26 mouse cellular contexts compared by ENCODE assay signal in the genomic region with DNA sequence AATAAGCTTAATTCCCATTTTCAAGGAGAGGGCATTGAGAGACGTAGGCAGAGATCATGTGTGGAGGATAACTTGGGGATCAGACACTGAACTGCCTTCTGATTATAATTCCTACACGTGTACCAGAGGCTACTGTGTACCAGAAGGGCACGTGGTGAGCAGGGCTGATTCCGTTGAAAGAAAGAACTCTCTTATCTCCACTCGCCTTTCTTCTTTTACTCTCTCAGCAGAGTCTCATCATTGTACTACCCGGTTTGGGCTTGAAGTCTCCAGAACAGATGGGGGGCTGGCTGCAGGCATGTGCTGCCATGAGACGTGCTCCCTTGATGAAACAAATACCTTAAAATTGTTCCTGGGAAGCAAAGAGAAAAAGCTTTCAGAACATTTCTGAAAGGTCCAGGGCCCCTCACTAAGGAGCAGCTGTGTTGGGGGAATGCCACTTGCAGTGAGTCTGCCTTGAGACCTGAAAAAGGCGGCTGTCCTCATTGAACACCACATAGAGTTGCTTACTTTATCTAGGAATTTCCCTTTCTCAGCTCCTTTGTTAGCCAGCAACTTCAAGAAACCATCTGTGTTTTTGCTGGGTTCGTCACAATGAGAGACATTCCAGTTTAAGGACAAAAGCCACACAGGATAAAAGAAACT. TPM values are rescaled to one million over a fixed set of nuclear protein-coding genes. Genes with fewer than 3 reads are reported as not detected.
A peak's percentile ranks its signal among the peaks of the same experiment; 100 is the strongest.
DNase-seq lines count a peak whose midpoint lies in the region; ATAC-seq and TF ChIP-seq lines count a peak whose summit lies in the region.
"Had no signal": no experiment of that assay in that cellular context is flagged by ENCODE, and none has a peak within 500 bp of the region (broad histone marks: within the 10 kb centered on the region; RNA-seq: fewer than 3 reads in every experiment).

No protein-coding gene starts in this region.

- H3K9me3 ChIP-seq in heart, embryonic 13.5 days: no peaks in the 10 kb centered on the region
- no peaks in the 10 kb centered on the region for H3K9me3 ChIP-seq in midbrain, embryonic 11.5 days (ENCODE audit: control insufficient read depth, low read length)
- no peaks in the 10 kb centered on the region for H3K9me3 ChIP-seq in midbrain, embryonic 14.5 days (ENCODE audit: control insufficient read depth, low read length)
- H3K9me3 ChIP-seq in forebrain, embryonic 13.5 days (replicated peaks): peaks cover 7% of the 10 kb centered on the region; the same call in 1 of the 2 replicates
- H3K9me3 ChIP-seq in midbrain, embryonic 16.5 days (replicated peaks; ENCODE audit: control insufficient read depth, low read length, poor library complexity, severe bottlenecking): no peaks in the 10 kb centered on the region
- H3K9me3 ChIP-seq in intestine, postnatal 0 days (ENCODE audit: control insufficient read depth): no peaks in the 10 kb centered on the region
- H3K9me3 ChIP-seq: embryonic facial prominence, embryonic 10.5 days; G1E; intestine, embryonic 15.5 days; limb, embryonic 15.5 days had no signal

- 59% methylated on average over 9 of the region's 9 CpGs for WGBS in heart, embryonic 13.5 days
- 79% methylated on average over 9 of the region's 9 CpGs for WGBS in midbrain, embryonic 11.5 days
- 72% methylated on average over 9 of the region's 9 CpGs for WGBS in midbrain, embryonic 14.5 days
- WGBS in forebrain, embryonic 13.5 days: 56% methylated on average over 9 of the region's 9 CpGs
- 58% methylated on average over 9 of the region's 9 CpGs for WGBS in midbrain, embryonic 16.5 days
- WGBS in intestine, postnatal 0 days: 77% methylated on average over 9 of the region's 9 CpGs

- no peak overlapping the region for H3K4me3 ChIP-seq in heart, embryonic 13.5 days
- H3K4me3 ChIP-seq in midbrain, embryonic 11.5 days (ENCODE audit: low read depth, low read length): no peak overlapping the region
- H3K4me3 ChIP-seq in midbrain, embryonic 14.5 days (replicated peaks; ENCODE audit: low read depth, low read length): no peak overlapping the region
- no peak overlapping the region for H3K4me3 ChIP-seq in forebrain, embryonic 13.5 days
- H3K4me3 ChIP-seq in midbrain, embryonic 16.5 days (ENCODE audit: low read depth, low read length): no peak overlapping the region
- no peak overlapping the region for H3K4me3 ChIP-seq in intestine, postnatal 0 days (ENCODE audit: low read depth, low read length)
- H3K4me3 ChIP-seq: embryonic facial prominence, embryonic 10.5 days; gastrocnemius, adult 2 months; intestine, embryonic 15.5 days; limb, embryonic 15.5 days had no signal

- 0 out of 2 replicates have a peak, but pooled peaks cover 3% of the 10 kb centered on the region for H3K4me1 ChIP-seq in heart, embryonic 13.5 days
- H3K4me1 ChIP-seq in midbrain, embryonic 11.5 days (ENCODE audit: control insufficient read depth, insufficient read depth, low read length): no peaks in the 10 kb centered on the region
- H3K4me1 ChIP-seq in midbrain, embryonic 14.5 days (ENCODE audit: control insufficient read depth, insufficient read depth, low read length): no peaks in the 10 kb centered on the region
- H3K4me1 ChIP-seq in forebrain, embryonic 13.5 days: no peaks in the 10 kb centered on the region
- no peaks in the 10 kb centered on the region for H3K4me1 ChIP-seq in midbrain, embryonic 16.5 days (ENCODE audit: control insufficient read depth, insufficient read depth, low read length)
- H3K4me1 ChIP-seq in intestine, postnatal 0 days (replicated peaks; ENCODE audit: control insufficient read depth, insufficient read depth, low read length): no peaks in the 10 kb centered on the region
- H3K4me1 ChIP-seq: embryonic facial prominence, embryonic 10.5 days; intestine, embryonic 15.5 days; limb, embryonic 15.5 days had no signal

- peak overlapping the region; percentile 33; the same call in 1 of the 2 replicates for H3K27ac ChIP-seq in heart, embryonic 13.5 days (replicated peaks)
- H3K27ac ChIP-seq in midbrain, embryonic 11.5 days (ENCODE audit: low read depth, low read length): no peak overlapping the region
- H3K27ac ChIP-seq in midbrain, embryonic 14.5 days (replicated peaks; ENCODE audit: low read depth, low read length): no peak overlapping the region
- no peak overlapping the region for H3K27ac ChIP-seq in forebrain, embryonic 13.5 days
- no peak overlapping the region for H3K27ac ChIP-seq in midbrain, embryonic 16.5 days (ENCODE audit: low read length)
- no peak overlapping the region for H3K27ac ChIP-seq in intestine, postnatal 0 days (ENCODE audit: low read depth, low read length)
- H3K27ac ChIP-seq: embryonic facial prominence, embryonic 10.5 days; gastrocnemius, adult 2 months; hindbrain, embryonic 14.5 days; intestine, embryonic 15.5 days; limb, embryonic 15.5 days; liver, embryonic 14.5 days; stomach, postnatal 0 days had no signal

- no peak overlapping the region for H3K4me2 ChIP-seq in heart, embryonic 13.5 days
- no peak overlapping the region for H3K4me2 ChIP-seq in midbrain, embryonic 11.5 days
- no peak overlapping the region for H3K4me2 ChIP-seq in midbrain, embryonic 14.5 days (ENCODE audit: low read length)
- no peak overlapping the region for H3K4me2 ChIP-seq in forebrain, embryonic 13.5 days
- H3K4me2 ChIP-seq in midbrain, embryonic 16.5 days (ENCODE audit: low read length): no peak overlapping the region
- H3K4me2 ChIP-seq in intestine, postnatal 0 days (replicated peaks; ENCODE audit: low read depth): no peak overlapping the region
- H3K4me2 ChIP-seq: hindbrain, embryonic 14.5 days; intestine, embryonic 15.5 days; limb, embryonic 15.5 days had no signal

- no peak for ATAC-seq in heart, embryonic 13.5 days (ENCODE audit: extremely low read depth, insufficient number of reproducible peaks, low FRiP score, low TSS enrichment)
- ATAC-seq in midbrain, embryonic 11.5 days (ENCODE audit: low FRiP score): no peak
- no peak for ATAC-seq in midbrain, embryonic 14.5 days (ENCODE audit: low FRiP score, low TSS enrichment)
- ATAC-seq in forebrain, embryonic 13.5 days: peak; percentile 65; the same call in 1 of the 2 replicates
- ATAC-seq in midbrain, embryonic 16.5 days: peak; percentile 57; the same call in 1 of the 2 replicates
- ATAC-seq in intestine, postnatal 0 days: no peak
- ATAC-seq: intestine, embryonic 15.5 days; Patski had no signal

- peaks cover 42% of the 10 kb centered on the region for H3K36me3 ChIP-seq in heart, embryonic 13.5 days
- H3K36me3 ChIP-seq in midbrain, embryonic 11.5 days (ENCODE audit: control insufficient read depth, insufficient read depth, low read length): peaks cover 13% of the 10 kb centered on the region
- H3K36me3 ChIP-seq in midbrain, embryonic 14.5 days (ENCODE audit: control insufficient read depth, insufficient read depth, low read length): peaks cover 30% of the 10 kb centered on the region
- peaks cover 34% of the 10 kb centered on the region for H3K36me3 ChIP-seq in forebrain, embryonic 13.5 days (ENCODE audit: poor library complexity, severe bottlenecking)
- H3K36me3 ChIP-seq in midbrain, embryonic 16.5 days (ENCODE audit: control insufficient read depth, insufficient read depth, low read length): peaks cover 7% of the 10 kb centered on the region
- H3K36me3 ChIP-seq in intestine, postnatal 0 days (ENCODE audit: control insufficient read depth, insufficient read depth): peaks cover 18% of the 10 kb centered on the region

- DNase-seq in heart, adult 8-10 months (ENCODE audit: low spot score): no peak
- peak; percentile 78 for DNase-seq in midbrain, embryonic 11.5 days (ENCODE audit: low spot score, missing footprints)
- no peak for DNase-seq in midbrain, embryonic 14.5 days
- DNase-seq in embryo, embryonic 10.5 days (ENCODE audit: low spot score): no peak
- DNase-seq: adrenal gland, adult 2 months; B cell, adult 2 months; cerebellum, adult 9-11 months; gastrocnemius, adult 2 months; heart, postnatal 4 days; kidney, adult 9 months; kidney, postnatal 14 days; left cerebral cortex, postnatal 4 days; lung, postnatal 14 days had no signal

- H3K9ac ChIP-seq in heart, embryonic 13.5 days: no peak overlapping the region
- H3K9ac ChIP-seq in midbrain, embryonic 11.5 days (ENCODE audit: low read length): no peak overlapping the region
- no peak overlapping the region for H3K9ac ChIP-seq in midbrain, embryonic 14.5 days (replicated peaks; ENCODE audit: low read length)
- no peak overlapping the region for H3K9ac ChIP-seq in forebrain, embryonic 13.5 days
- no peak overlapping the region for H3K9ac ChIP-seq in midbrain, embryonic 16.5 days (ENCODE audit: low read depth, low read length)
- H3K9ac ChIP-seq in intestine, postnatal 0 days (ENCODE audit: low read depth, low read length): no peak overlapping the region
- H3K9ac ChIP-seq: hindbrain, embryonic 14.5 days; intestine, embryonic 15.5 days; limb, embryonic 15.5 days; liver, embryonic 14.5 days had no signal

- TF ChIP-seq CTCF in intestine, postnatal 0 days (IDR thresholded peaks at IDR 0.05; ENCODE audit: low read depth): no peak

- H3K27me3 ChIP-seq in heart, embryonic 13.5 days (replicated peaks): no peaks in the 10 kb centered on the region
- no peaks in the 10 kb centered on the region for H3K27me3 ChIP-seq in midbrain, embryonic 11.5 days (ENCODE audit: control insufficient read depth, insufficient read depth, low read length)
- no peaks in the 10 kb centered on the region for H3K27me3 ChIP-seq in midbrain, embryonic 14.5 days (ENCODE audit: control insufficient read depth, insufficient read depth, low read length)
- H3K27me3 ChIP-seq in forebrain, embryonic 13.5 days: no peaks in the 10 kb centered on the region
- H3K27me3 ChIP-seq in midbrain, embryonic 16.5 days (ENCODE audit: control insufficient read depth, insufficient read depth, low read depth, low read length): no peaks in the 10 kb centered on the region
- no peaks in the 10 kb centered on the region for H3K27me3 ChIP-seq in intestine, postnatal 0 days (replicated peaks; ENCODE audit: control insufficient read depth, insufficient read depth, low read length)
- H3K27me3 ChIP-seq: CH12.LX; intestine, embryonic 15.5 days; limb, embryonic 15.5 days; Patski had no signal

RNA-seq across cellular contexts. Expression of gene Snrnp48, which starts 25.6 kb away (rescaled TPM):
- 20.0 and 25.4 TPM in 2 replicates for polyA plus RNA-seq in heart, embryonic 13.5 days (2015; fragmentation: Nextera tagmentation; extraction: Ambion mirVana)
- total RNA-seq in heart, adult 8-10 months (2022): 10 to 100 TPM in 2 of 4 experiments, 1 to 10 TPM in 2; 6.5 to 15.6 (median 10.9) TPM
- 36.0 and 39.8 TPM in 2 replicates for polyA plus RNA-seq in midbrain, embryonic 11.5 days (2014; fragmentation: Nextera tagmentation; extraction: Ambion mirVana)
- 30.9 and 32.6 TPM in 2 replicates for polyA plus RNA-seq in midbrain, embryonic 14.5 days (2014; fragmentation: Nextera tagmentation; extraction: Ambion mirVana)
- 35.4 and 37.1 TPM in 2 replicates for polyA plus RNA-seq in forebrain, embryonic 13.5 days (2015; fragmentation: Nextera tagmentation; extraction: Ambion mirVana)
- 25.7 and 28.2 TPM in 2 replicates for polyA plus RNA-seq in midbrain, embryonic 16.5 days (2015; fragmentation: Nextera tagmentation; extraction: Ambion mirVana)
- 19.5 and 23.8 TPM in 2 replicates for polyA plus RNA-seq in intestine, postnatal 0 days (2015; fragmentation: Nextera tagmentation; extraction: Ambion mirVana)

Comparison
In these comparisons a context has a peak if more than half of its experiments do, and no peak if none do; other contexts are left out.
1. ATAC-seq: peak in forebrain, embryonic 13.5 days (single experiment) and midbrain, embryonic 16.5 days (single experiment); none in heart, embryonic 13.5 days (single experiment), midbrain, embryonic 11.5 days (single experiment), midbrain, embryonic 14.5 days (single experiment) and intestine, postnatal 0 days (single experiment).